Mouse (Mus musculus) lung, embryonic 16.5 days (tissue): Measurements from ENCODE around the gene Lrpap1. TPM values are rescaled to one million over a fixed set of nuclear protein-coding genes. Genes with fewer than 3 reads are reported as not detected.
A peak's percentile ranks its signal among the peaks of the same experiment; 100 is the strongest.

ENCODE experiments used
- ATAC-seq: fragments of 200-750 bp; cut with Nextera tagmentation; 2 replicates; pipeline ENCODE4 v1.8.0; 2017; ENCODE audit warnings: low read depth, mild to moderate bottlenecking, moderate library complexity
- H3K27ac ChIP-seq: fragments of 300-500 bp; sonication (generic); 2 replicates; pipeline ENCODE4 v1.5.1; 2014; ENCODE audit warnings: mild to moderate bottlenecking, control low read depth, low read length
- H3K27me3 ChIP-seq: fragments of 300-500 bp; sonication (generic); 2 replicates; pipeline ENCODE4 v1.6.1; 2014; ENCODE audit warnings: low read depth, low read length, mixed read lengths; ENCODE audit not compliant: control insufficient read depth, insufficient read depth
- H3K36me3 ChIP-seq: fragments of 300-500 bp; sonication (generic); 2 replicates; pipeline ENCODE4 v1.6.1; 2014; ENCODE audit warnings: low read length; ENCODE audit not compliant: control insufficient read depth, insufficient read depth
- H3K4me1 ChIP-seq: fragments of 300-500 bp; sonication (generic); replicated peaks from 2 replicates; pipeline ENCODE4 v1.6.1; 2014; ENCODE audit warnings: low read length, mixed read lengths; ENCODE audit not compliant: control insufficient read depth, insufficient read depth
- H3K4me2 ChIP-seq: fragments of 300-500 bp; sonication (generic); 2 replicates; pipeline ENCODE4 v1.6.1; 2014; ENCODE audit warnings: low read depth, low read length, control low read depth
- H3K4me3 ChIP-seq: fragments of 300-500 bp; sonication (generic); 2 replicates; pipeline ENCODE4 v1.5.1; 2014; ENCODE audit warnings: mild to moderate bottlenecking, low read length, control low read depth
- H3K9ac ChIP-seq: fragments of 300-500 bp; sonication (generic); 2 replicates; pipeline ENCODE4 v1.6.1; 2014; ENCODE audit warnings: low read length, control low read depth
- H3K9me3 ChIP-seq: fragments of 300-500 bp; sonication (generic); 2 replicates; pipeline ENCODE4 v1.6.1; 2016; ENCODE audit warnings: low read length; ENCODE audit not compliant: control insufficient read depth
- WGBS: fragments of 180-500 bp; shearing (Covaris S2); extraction: QIAGEN DNeasy Blood & Tissue Kit; methylation state at CpG from one replicate; pipeline ENCODE4 v1.1.7; 2014; 5-methylcytosine and 5-hydroxymethylcytosine counted together
- polyA plus RNA-seq: library from polyadenylated mRNA; unstranded; fragments of >200 nt; fragmentation: Nextera tagmentation; extraction: Ambion mirVana; gene quantifications from 2 replicates; pipeline ENCODE4 v1.2.1, GENCODE M21; 2015

The Lrpap1 gene
- polyA plus RNA-seq, 1 experiment from 2014 or later = 172 TPM

GRCm38 (mm10) chr5:35142910-35143309 is 37.3 kb upstream of the Lrpap1 start:
- no peak overlapping the region for H3K9ac ChIP-seq
- H3K4me1 ChIP-seq = peaks cover 4% of the 10 kb centered on the region
- H3K27ac ChIP-seq = no peak overlapping the region
- no peak overlapping the region for H3K4me3 ChIP-seq
- 57% methylated on average over 1 of the region's 1 CpGs for WGBS
- H3K27me3 ChIP-seq = no peaks in the 10 kb centered on the region
- no peaks in the 10 kb centered on the region for H3K9me3 ChIP-seq
- H3K36me3 ChIP-seq = no peaks in the 10 kb centered on the region
- no peak overlapping the region for H3K4me2 ChIP-seq
- no peak for ATAC-seq

GRCm38 (mm10) chr5:35141316-35141715 is 35.8 kb upstream of the Lrpap1 start:
- Histone ChIP-seq H3K9me3 (no peaks in the 10 kb centered on the region), H3K36me3 (no peaks in the 10 kb centered on the region), H3K27ac (no peak overlapping the region), H3K4me3 (no peak overlapping the region), H3K4me2 (no peak overlapping the region), H3K27me3 (no peaks in the 10 kb centered on the region), H3K9ac (no peak overlapping the region), H3K4me1 (peaks cover 4% of the 10 kb centered on the region)
- WGBS = 40% methylated on average over 3 of the region's 3 CpGs
- no peak for ATAC-seq

DNA sequence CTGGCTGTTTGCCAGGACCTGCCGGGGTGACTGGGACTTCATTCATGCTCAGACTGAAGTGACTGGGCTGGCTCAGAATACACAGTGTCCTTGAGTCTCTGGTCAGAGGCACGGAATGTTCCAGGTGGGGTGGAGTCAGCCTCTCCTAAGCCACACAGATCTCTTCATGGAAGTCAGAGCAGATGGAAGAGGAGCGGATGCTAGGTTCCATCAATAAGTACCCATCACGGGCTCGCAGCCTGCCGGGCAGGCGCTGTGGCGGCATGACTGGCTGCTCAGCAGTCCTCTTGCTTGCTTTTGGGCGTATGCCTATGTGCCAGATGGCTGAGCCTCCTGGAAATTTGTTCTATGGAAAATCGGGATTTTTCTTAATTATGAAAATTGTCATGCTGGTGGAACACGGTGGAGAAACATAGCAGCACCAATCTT is 32.6 kb upstream of the Lrpap1 start:
- Histone ChIP-seq H3K27ac (peak overlapping the region; percentile 40), H3K4me1 (peaks cover 9% of the 10 kb centered on the region), H3K9ac (no peak overlapping the region), H3K4me2 (no peak overlapping the region), H3K4me3 (no peak overlapping the region), H3K36me3 (no peaks in the 10 kb centered on the region), H3K27me3 (no peaks in the 10 kb centered on the region), H3K9me3 (no peaks in the 10 kb centered on the region)
- WGBS = 62% methylated on average over 11 of the region's 11 CpGs
- peak; percentile 78 for ATAC-seq

DNA sequence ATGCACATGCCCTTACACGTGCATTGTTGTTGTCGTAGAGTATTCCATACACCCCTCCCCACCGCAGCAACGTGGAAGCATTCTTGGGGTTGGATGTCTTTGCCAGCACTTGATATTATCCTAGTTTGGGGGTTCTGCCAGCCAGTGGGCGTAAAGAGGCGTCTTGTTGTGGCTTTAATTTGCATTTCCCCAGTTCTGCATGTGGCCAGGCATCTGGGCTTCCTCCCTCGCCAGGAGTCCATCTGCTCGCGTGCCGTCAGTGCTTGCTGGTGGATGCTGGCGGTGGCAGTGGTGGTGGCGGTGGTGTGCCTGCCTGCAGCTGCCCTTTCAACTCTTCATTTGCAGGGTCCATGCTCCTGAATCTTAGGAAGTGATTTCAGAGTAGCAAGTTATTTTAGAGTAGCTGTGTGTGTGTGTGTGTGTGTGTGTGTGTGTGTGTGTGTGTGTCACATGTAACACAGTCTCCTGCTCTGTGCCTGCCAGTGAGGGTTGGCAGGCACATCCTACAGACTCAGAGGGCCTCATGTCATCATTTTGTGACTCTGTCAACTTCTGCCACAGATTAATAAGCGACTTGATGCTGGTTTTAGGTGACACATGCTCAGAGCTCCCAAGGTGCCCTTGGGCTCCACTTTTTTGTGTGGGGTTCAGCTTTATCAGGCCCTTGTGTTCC is 32.1 kb upstream of the Lrpap1 start:
- Histone ChIP-seq H3K4me2 (no peak overlapping the region), H3K36me3 (no peaks in the 10 kb centered on the region), H3K27ac (peak overlapping the region; percentile 40), H3K27me3 (no peaks in the 10 kb centered on the region), H3K4me1 (peaks cover 9% of the 10 kb centered on the region), H3K9me3 (no peaks in the 10 kb centered on the region), H3K9ac (no peak overlapping the region), H3K4me3 (no peak overlapping the region)
- peak; percentile 6 for ATAC-seq
- 53% methylated on average over 13 of the region's 13 CpGs for WGBS

DNA sequence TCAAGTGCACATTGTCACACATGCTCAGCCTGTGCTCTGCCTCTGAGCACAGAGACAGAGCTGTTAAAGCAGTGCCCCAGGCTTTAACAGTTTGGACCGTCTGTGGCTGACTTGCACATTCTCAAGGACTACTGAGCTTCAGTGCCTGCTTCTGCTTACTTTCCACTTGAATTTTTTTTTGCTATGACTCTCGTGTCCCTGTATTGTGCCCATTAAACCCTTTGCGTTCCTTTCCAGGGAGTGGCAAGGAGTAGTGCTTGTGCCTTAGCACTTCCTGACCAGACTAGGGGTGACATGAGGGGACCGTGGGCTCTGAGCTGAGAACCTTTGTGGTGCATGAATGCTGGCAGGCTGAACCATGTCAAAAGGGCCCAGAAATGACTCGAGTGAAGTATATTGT is 30.3 kb upstream of the Lrpap1 start:
- no peak overlapping the region for H3K4me2 ChIP-seq
- no peak overlapping the region for H3K9ac ChIP-seq
- peaks cover 9% of the 10 kb centered on the region for H3K4me1 ChIP-seq
- H3K36me3 ChIP-seq = no peaks in the 10 kb centered on the region
- H3K27me3 ChIP-seq = no peaks in the 10 kb centered on the region
- peak overlapping the region; percentile 88 for H3K27ac ChIP-seq
- WGBS = 31% methylated on average over 5 of the region's 5 CpGs
- peak; percentile 82 for ATAC-seq
- H3K9me3 ChIP-seq = no peaks in the 10 kb centered on the region
- H3K4me3 ChIP-seq = no peak overlapping the region

- WGBS = 61% methylated on average over 3 of the region's 3 CpGs
- H3K4me2 ChIP-seq = no peak overlapping the region
- no peak overlapping the region for H3K4me3 ChIP-seq
- no peaks in the 10 kb centered on the region for H3K9me3 ChIP-seq
- no peak overlapping the region for H3K9ac ChIP-seq
- H3K27ac ChIP-seq = no peak overlapping the region
- no peaks in the 10 kb centered on the region for H3K36me3 ChIP-seq
- peaks cover 9% of the 10 kb centered on the region for H3K4me1 ChIP-seq
- H3K27me3 ChIP-seq = no peaks in the 10 kb centered on the region
- no peak for ATAC-seq
Measured at GRCm38 (mm10) chr5:35134286-35134685, 28.7 kb upstream of the Lrpap1 start.

- no peak overlapping the region for H3K27ac ChIP-seq
- no peak overlapping the region for H3K9ac ChIP-seq
- no peak overlapping the region for H3K4me2 ChIP-seq
- H3K4me3 ChIP-seq = no peak overlapping the region
- ATAC-seq = no peak
- 83% methylated on average over 4 of the region's 4 CpGs for WGBS
- H3K27me3 ChIP-seq = no peaks in the 10 kb centered on the region
- H3K36me3 ChIP-seq = no peaks in the 10 kb centered on the region
- H3K9me3 ChIP-seq = no peaks in the 10 kb centered on the region
- peaks cover 7% of the 10 kb centered on the region for H3K4me1 ChIP-seq
Measured at GRCm38 (mm10) chr5:35133468-35133867, 27.9 kb upstream of the Lrpap1 start.

- Histone ChIP-seq H3K36me3 (no peaks in the 10 kb centered on the region), H3K9ac (no peak overlapping the region), H3K4me2 (no peak overlapping the region), H3K27ac (no peak overlapping the region), H3K4me1 (peaks cover 5% of the 10 kb centered on the region), H3K27me3 (no peaks in the 10 kb centered on the region), H3K9me3 (no peaks in the 10 kb centered on the region), H3K4me3 (no peak overlapping the region)
- ATAC-seq = no peak
- WGBS = 84% methylated on average over 9 of the region's 9 CpGs
Measured at GRCm38 (mm10) chr5:35132278-35132980, 26.9 kb upstream of the Lrpap1 start.

GRCm38 (mm10) chr5:35131773-35132172 is 26.2 kb upstream of the Lrpap1 start:
- Histone ChIP-seq H3K27ac (no peak overlapping the region), H3K4me2 (no peak overlapping the region), H3K9ac (no peak overlapping the region), H3K4me3 (no peak overlapping the region), H3K4me1 (peaks cover 5% of the 10 kb centered on the region), H3K36me3 (no peaks in the 10 kb centered on the region), H3K9me3 (no peaks in the 10 kb centered on the region), H3K27me3 (no peaks in the 10 kb centered on the region)
- ATAC-seq = peak; percentile 23; the same call in 1 of the 2 replicates
- 5% methylated on average over 7 of the region's 7 CpGs for WGBS
